Mouse (Mus musculus): Measurements from ENCODE around the gene Mpz.

GRCm38 (mm10) chr1:171101733-171102546, 48.6 kb upstream of the Mpz start:
- TF ChIP-seq POLR2A (IDR thresholded peaks at IDR 0.05; ENCODE audit: extremely low read depth, insufficient read depth, low read length) (no peak), CTCF (IDR thresholded peaks at IDR 0.05; ENCODE audit: low read depth, low read length) (peak; percentile 12; the same call in 1 of the 2 replicates)

Measured in liver, adult 2 months (tissue).